26 mouse cellular contexts compared by ENCODE assay signal in the genomic region with DNA sequence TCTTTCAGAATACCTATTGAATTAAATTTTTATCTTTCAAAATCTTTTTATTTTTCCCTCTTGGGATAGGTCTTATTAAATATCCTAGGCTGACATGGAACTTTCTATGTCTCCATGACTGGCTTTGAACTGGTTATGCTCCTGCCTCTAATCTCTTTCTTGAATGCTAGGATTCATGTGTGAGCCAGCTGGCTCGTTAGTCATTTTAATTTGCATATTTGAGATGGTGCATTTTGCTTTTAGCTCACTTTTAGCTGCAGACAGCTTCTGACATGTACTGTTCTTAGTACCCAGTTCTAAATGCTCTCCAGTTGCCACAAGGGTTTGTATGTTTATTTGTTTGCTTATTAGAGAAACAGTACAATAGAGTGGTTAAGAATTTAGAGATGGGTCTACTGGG. TPM values are rescaled to one million over a fixed set of nuclear protein-coding genes. Genes with fewer than 3 reads are reported as not detected.
DNase-seq lines count a peak whose midpoint lies in the region; ATAC-seq lines count a peak whose summit lies in the region.
"Had no signal": no experiment of that assay in that cellular context is flagged by ENCODE, and none has a peak within 500 bp of the region (broad histone marks: within the 10 kb centered on the region; RNA-seq: fewer than 3 reads in every experiment).

No protein-coding gene starts in this region.

- no peak overlapping the region for H3K4me2 ChIP-seq in embryonic facial prominence, embryonic 12.5 days (replicated peaks)
- no peak overlapping the region for H3K4me2 ChIP-seq in lung, embryonic 16.5 days (ENCODE audit: low read depth, low read length)
- no peak overlapping the region for H3K4me2 ChIP-seq in embryonic facial prominence, embryonic 15.5 days (replicated peaks)
- H3K4me2 ChIP-seq: forebrain, embryonic 13.5 days; heart, embryonic 12.5 days; heart, embryonic 15.5 days; hindbrain, embryonic 13.5 days; intestine, embryonic 15.5 days had no signal

- no peak for DNase-seq in embryonic facial prominence, embryonic 10.5 days (ENCODE audit: low spot score)
- no peak for DNase-seq in frontal cortex, postnatal 25 days (ENCODE audit: low spot score in 2 of 2)
- no peak for DNase-seq in lung, postnatal 14 days
- no peak for DNase-seq in kidney, adult 8-10 months
- DNase-seq: adrenal gland, adult 8-10 months; adrenal gland, postnatal 36 days; cerebellum, adult 11 months; cerebellum, adult 2 months; cerebellum, adult 9-11 months; cerebellum, postnatal 25 days; gastrocnemius, postnatal 25 days; heart, postnatal 10 days; heart, postnatal 36 days had no signal

- peaks cover 9% of the 10 kb centered on the region for H3K4me1 ChIP-seq in embryonic facial prominence, embryonic 12.5 days
- H3K4me1 ChIP-seq in embryonic facial prominence, embryonic 10.5 days = peaks cover 18% of the 10 kb centered on the region
- peaks cover 2% of the 10 kb centered on the region for H3K4me1 ChIP-seq in lung, embryonic 16.5 days (replicated peaks; ENCODE audit: control insufficient read depth, insufficient read depth, low read length)
- peaks cover 17% of the 10 kb centered on the region for H3K4me1 ChIP-seq in embryonic facial prominence, embryonic 15.5 days
- H3K4me1 ChIP-seq: heart, embryonic 15.5 days; hindbrain, embryonic 10.5 days; intestine, embryonic 15.5 days had no signal

- no peak for ATAC-seq in embryonic facial prominence, embryonic 12.5 days (ENCODE audit: insufficient number of reproducible peaks, insufficient read depth, low FRiP score, low TSS enrichment)
- peak; percentile 36; the same call in 1 of the 2 replicates for ATAC-seq in frontal cortex, adult (ENCODE audit: low TSS enrichment)
- ATAC-seq in lung, embryonic 16.5 days (ENCODE audit: low read depth) = no peak
- ATAC-seq in embryonic facial prominence, embryonic 15.5 days (ENCODE audit: insufficient number of reproducible peaks, low FRiP score, low TSS enrichment, low read depth) = no peak
- ATAC-seq: activated CD4-positive, CD25-positive, alpha-beta regulatory T cell, adult 4 months; forebrain, embryonic 13.5 days; hindbrain, embryonic 16.5 days had no signal

- H3K9me3 ChIP-seq in embryonic facial prominence, embryonic 12.5 days = no peaks in the 10 kb centered on the region
- no peaks in the 10 kb centered on the region for H3K9me3 ChIP-seq in embryonic facial prominence, embryonic 10.5 days
- H3K9me3 ChIP-seq in lung, embryonic 16.5 days (ENCODE audit: control insufficient read depth, low read length) = no peaks in the 10 kb centered on the region
- H3K9me3 ChIP-seq in embryonic facial prominence, embryonic 15.5 days (replicated peaks) = no peaks in the 10 kb centered on the region
- H3K9me3 ChIP-seq: forebrain, embryonic 13.5 days; heart, embryonic 12.5 days; heart, embryonic 15.5 days; hindbrain, embryonic 10.5 days; hindbrain, embryonic 13.5 days; intestine, embryonic 15.5 days had no signal

- H3K27me3 ChIP-seq in embryonic facial prominence, embryonic 12.5 days = no peaks in the 10 kb centered on the region
- no peaks in the 10 kb centered on the region for H3K27me3 ChIP-seq in embryonic facial prominence, embryonic 10.5 days (replicated peaks; ENCODE audit: low read depth, poor library complexity, severe bottlenecking)
- no peaks in the 10 kb centered on the region for H3K27me3 ChIP-seq in lung, embryonic 16.5 days (ENCODE audit: control insufficient read depth, insufficient read depth, low read depth, low read length)
- no peaks in the 10 kb centered on the region for H3K27me3 ChIP-seq in embryonic facial prominence, embryonic 15.5 days
- H3K27me3 ChIP-seq: forebrain, embryonic 13.5 days; heart, embryonic 15.5 days; hindbrain, embryonic 13.5 days; intestine, embryonic 15.5 days had no signal

- H3K27ac ChIP-seq in embryonic facial prominence, embryonic 12.5 days = peak overlapping the region; percentile 46
- H3K27ac ChIP-seq in embryonic facial prominence, embryonic 10.5 days (replicated peaks) = no peak overlapping the region
- H3K27ac ChIP-seq in lung, embryonic 16.5 days (ENCODE audit: low read length) = peak overlapping the region; percentile 69
- peak overlapping the region; percentile 63; the same call in 1 of the 2 replicates for H3K27ac ChIP-seq in embryonic facial prominence, embryonic 15.5 days (replicated peaks)
- H3K27ac ChIP-seq: forebrain, embryonic 13.5 days; heart, embryonic 15.5 days; hindbrain, embryonic 10.5 days; hindbrain, embryonic 13.5 days; intestine, embryonic 15.5 days had no signal

- 61% methylated on average over 1 of the region's 1 CpGs for WGBS in embryonic facial prominence, embryonic 12.5 days
- 81% methylated on average over 1 of the region's 1 CpGs for WGBS in embryonic facial prominence, embryonic 10.5 days
- WGBS in lung, embryonic 16.5 days = 78% methylated on average over 1 of the region's 1 CpGs
- WGBS in embryonic facial prominence, embryonic 15.5 days = 46% methylated on average over 1 of the region's 1 CpGs

- 0 out of 2 replicates have a peak, but pooled peaks cover 5% of the 10 kb centered on the region for H3K36me3 ChIP-seq in embryonic facial prominence, embryonic 12.5 days
- no peaks in the 10 kb centered on the region for H3K36me3 ChIP-seq in embryonic facial prominence, embryonic 10.5 days (replicated peaks)
- peaks cover 4% of the 10 kb centered on the region; the same call in 1 of the 2 replicates for H3K36me3 ChIP-seq in lung, embryonic 16.5 days (ENCODE audit: control insufficient read depth, insufficient read depth, low read length)
- H3K36me3 ChIP-seq in embryonic facial prominence, embryonic 15.5 days = peaks cover 9% of the 10 kb centered on the region
- H3K36me3 ChIP-seq: heart, embryonic 15.5 days; hindbrain, embryonic 10.5 days; hindbrain, embryonic 13.5 days; intestine, embryonic 15.5 days had no signal

- H3K9ac ChIP-seq in embryonic facial prominence, embryonic 12.5 days = no peak overlapping the region
- H3K9ac ChIP-seq in lung, embryonic 16.5 days (ENCODE audit: low read length) = no peak overlapping the region
- H3K9ac ChIP-seq in embryonic facial prominence, embryonic 15.5 days = no peak overlapping the region
- H3K9ac ChIP-seq: forebrain, embryonic 13.5 days; heart, embryonic 12.5 days; heart, embryonic 15.5 days; hindbrain, embryonic 13.5 days; intestine, embryonic 15.5 days had no signal

- H3K4me3 ChIP-seq in embryonic facial prominence, embryonic 12.5 days = no peak overlapping the region
- H3K4me3 ChIP-seq in embryonic facial prominence, embryonic 10.5 days = no peak overlapping the region
- no peak overlapping the region for H3K4me3 ChIP-seq in lung, embryonic 16.5 days (ENCODE audit: low read length)
- no peak overlapping the region for H3K4me3 ChIP-seq in embryonic facial prominence, embryonic 15.5 days (replicated peaks)
- H3K4me3 ChIP-seq: erythroblast, embryonic 14.5 days; forebrain, embryonic 13.5 days; heart, embryonic 12.5 days; heart, embryonic 15.5 days; hindbrain, embryonic 10.5 days; hindbrain, embryonic 13.5 days; intestine, embryonic 15.5 days had no signal

RNA-seq across cellular contexts. Expression of a gene that starts 18.1 kb away (rescaled TPM):
- 13.8 and 17.9 TPM in 2 replicates for polyA plus RNA-seq in embryonic facial prominence, embryonic 12.5 days (2016; fragmentation: Nextera tagmentation; extraction: Ambion mirVana)
- polyA plus RNA-seq in embryonic facial prominence, embryonic 10.5 days (2016; fragmentation: Nextera tagmentation; extraction: Ambion mirVana) = 2.4 and 2.6 TPM in 2 replicates
- 15.4 and 15.9 TPM in 2 replicates for polyA plus RNA-seq in lung, embryonic 16.5 days (2015; fragmentation: Nextera tagmentation; extraction: Ambion mirVana)
- 12.7 and 17.4 TPM in 2 replicates for polyA plus RNA-seq in embryonic facial prominence, embryonic 15.5 days (2015; fragmentation: Nextera tagmentation; extraction: Ambion mirVana)
- polyA plus RNA-seq: erythroblast, embryonic 14.5 days had no signal
